Mouse (Mus musculus) neural tube, embryonic 13.5 days (tissue): ENCODE measurements around the gene Pamr1. TPM values are rescaled to one million over a fixed set of nuclear protein-coding genes. Genes with fewer than 3 reads are reported as not detected.

ENCODE experiments used
- ATAC-seq: fragments of 200-750 bp; cut with Nextera tagmentation; 2 replicates; pipeline ENCODE4 v1.8.0; 2017; ENCODE audit warnings: low read depth, mild to moderate bottlenecking, moderate TSS enrichment, moderate library complexity
- H3K27ac ChIP-seq: fragments of 300-500 bp; sonication (generic); replicated peaks from 2 replicates; pipeline ENCODE4 v1.5.1; 2015; ENCODE audit warnings: moderate library complexity, mild to moderate bottlenecking, inconsistent platforms
- H3K27me3 ChIP-seq: fragments of 300-500 bp; sonication (generic); 2 replicates; pipeline ENCODE4 v1.6.1; 2015; ENCODE audit warnings: mild to moderate bottlenecking, inconsistent platforms
- H3K36me3 ChIP-seq: fragments of 300-500 bp; sonication (generic); 2 replicates; pipeline ENCODE4 v1.6.1; 2015; ENCODE audit warnings: mild to moderate bottlenecking, inconsistent platforms
- H3K4me1 ChIP-seq: fragments of 300-500 bp; sonication (generic); replicated peaks from 2 replicates; pipeline ENCODE4 v1.6.1; 2015; ENCODE audit warnings: inconsistent platforms
- H3K4me2 ChIP-seq: fragments of 300-500 bp; sonication (generic); 2 replicates; pipeline ENCODE4 v1.6.1; 2015; ENCODE audit warnings: inconsistent platforms, mild to moderate bottlenecking, moderate library complexity
- H3K4me3 ChIP-seq: fragments of 300-500 bp; sonication (generic); 2 replicates; pipeline ENCODE4 v1.5.1; 2015; ENCODE audit warnings: mild to moderate bottlenecking, inconsistent platforms
- H3K9ac ChIP-seq: fragments of 300-500 bp; sonication (generic); 2 replicates; pipeline ENCODE4 v1.6.1; 2015; ENCODE audit warnings: moderate library complexity, mild to moderate bottlenecking, inconsistent platforms
- H3K9me3 ChIP-seq: fragments of 300-500 bp; sonication (generic); 2 replicates; pipeline ENCODE4 v1.6.1; 2016; ENCODE audit warnings: inconsistent platforms
- WGBS: fragments of 180-500 bp; shearing (Covaris S2); methylation state at CpG from one replicate; pipeline ENCODE4 v1.1.7; 2015; 5-methylcytosine and 5-hydroxymethylcytosine counted together
- polyA plus RNA-seq: library from polyadenylated mRNA; unstranded; fragments of >200 nt; fragmentation: Nextera tagmentation; extraction: Ambion mirVana; gene quantifications from 2 replicates; pipeline ENCODE4 v1.2.1, GENCODE M21; 2015

Pamr1 gene
- polyA plus RNA-seq, 1 experiment from 2014 or later = 6.3 TPM

GRCm38 (mm10) chr2:102551594-102551993 lies 1.8 kb downstream of the Pamr1 start:
- H3K9me3 ChIP-seq = no peaks in the 10 kb centered on the region
- peaks cover 33% of the 10 kb centered on the region for H3K4me1 ChIP-seq
- no peak for ATAC-seq
- no peak overlapping the region for H3K4me2 ChIP-seq
- H3K4me3 ChIP-seq = no peak overlapping the region
- H3K36me3 ChIP-seq = no peaks in the 10 kb centered on the region
- no peak overlapping the region for H3K27ac ChIP-seq
- H3K27me3 ChIP-seq = peaks cover 22% of the 10 kb centered on the region
- H3K9ac ChIP-seq = no peak overlapping the region
- 51% methylated on average over 3 of the region's 3 CpGs for WGBS

- WGBS = 44% methylated on average over 5 of the region's 5 CpGs
- Histone ChIP-seq H3K27ac (no peak overlapping the region), H3K4me1 (peaks cover 33% of the 10 kb centered on the region), H3K4me2 (no peak overlapping the region), H3K36me3 (no peaks in the 10 kb centered on the region), H3K4me3 (no peak overlapping the region), H3K9ac (no peak overlapping the region), H3K27me3 (peaks cover 22% of the 10 kb centered on the region), H3K9me3 (no peaks in the 10 kb centered on the region)
- ATAC-seq = no peak
These were observed 2.3 kb downstream of the Pamr1 start for GRCm38 (mm10) chr2:102552095-102552537.

- no peak overlapping the region for H3K4me3 ChIP-seq
- peaks cover 6% of the 10 kb centered on the region; the same call in 1 of the 2 replicates for H3K4me1 ChIP-seq
- H3K27ac ChIP-seq = no peak overlapping the region
- no peak for ATAC-seq
- no peak overlapping the region for H3K4me2 ChIP-seq
- H3K36me3 ChIP-seq = no peaks in the 10 kb centered on the region
- H3K9ac ChIP-seq = no peak overlapping the region
- H3K9me3 ChIP-seq = no peaks in the 10 kb centered on the region
- WGBS = 81% methylated on average over 4 of the region's 4 CpGs
- H3K27me3 ChIP-seq = no peaks in the 10 kb centered on the region
These were observed 7.3 kb downstream of the Pamr1 start for GRCm38 (mm10) chr2:102557085-102557484.

GRCm38 (mm10) chr2:102558965-102559364 lies 9.2 kb downstream of the Pamr1 start:
- Histone ChIP-seq H3K9ac (no peak overlapping the region), H3K36me3 (no peaks in the 10 kb centered on the region), H3K4me2 (no peak overlapping the region), H3K4me3 (no peak overlapping the region), H3K4me1 (no peaks in the 10 kb centered on the region), H3K27me3 (no peaks in the 10 kb centered on the region), H3K27ac (no peak overlapping the region), H3K9me3 (no peaks in the 10 kb centered on the region)
- WGBS = 81% methylated on average over 12 of the region's 12 CpGs
- no peak for ATAC-seq

- Histone ChIP-seq H3K9me3 (no peaks in the 10 kb centered on the region), H3K4me3 (no peak overlapping the region), H3K27me3 (no peaks in the 10 kb centered on the region), H3K4me2 (no peak overlapping the region), H3K9ac (no peak overlapping the region), H3K27ac (no peak overlapping the region), H3K4me1 (no peaks in the 10 kb centered on the region), H3K36me3 (no peaks in the 10 kb centered on the region)
- WGBS = 61% methylated on average over 1 of the region's 1 CpGs
- no peak for ATAC-seq
These were observed 14.0 kb downstream of the Pamr1 start for GRCm38 (mm10) chr2:102563848-102564247.

GRCm38 (mm10) chr2:102579248-102579647 lies 29.4 kb downstream of the Pamr1 start:
- Histone ChIP-seq H3K36me3 (no peaks in the 10 kb centered on the region), H3K4me2 (no peak overlapping the region), H3K4me3 (no peak overlapping the region), H3K27ac (no peak overlapping the region), H3K27me3 (no peaks in the 10 kb centered on the region), H3K9me3 (no peaks in the 10 kb centered on the region), H3K4me1 (no peaks in the 10 kb centered on the region), H3K9ac (no peak overlapping the region)
- WGBS = 80% methylated on average over 4 of the region's 4 CpGs
- ATAC-seq = no peak

- Histone ChIP-seq H3K27me3 (no peaks in the 10 kb centered on the region), H3K4me2 (no peak overlapping the region), H3K9ac (no peak overlapping the region), H3K36me3 (no peaks in the 10 kb centered on the region), H3K27ac (no peak overlapping the region), H3K4me1 (no peaks in the 10 kb centered on the region), H3K9me3 (no peaks in the 10 kb centered on the region), H3K4me3 (no peak overlapping the region)
- peak; percentile 75; the same call in 1 of the 2 replicates for ATAC-seq
- 40% methylated on average over 2 of the region's 2 CpGs for WGBS
These were observed 40.2 kb downstream of the Pamr1 start for GRCm38 (mm10) chr2:102589977-102590376.

- Histone ChIP-seq H3K36me3 (no peaks in the 10 kb centered on the region), H3K4me2 (no peak overlapping the region), H3K27ac (no peak overlapping the region), H3K9ac (no peak overlapping the region), H3K4me3 (no peak overlapping the region), H3K27me3 (no peaks in the 10 kb centered on the region), H3K9me3 (no peaks in the 10 kb centered on the region), H3K4me1 (peaks cover 8% of the 10 kb centered on the region)
- ATAC-seq = no peak
- 64% methylated on average over 1 of the region's 1 CpGs for WGBS
These were observed 44.7 kb downstream of the Pamr1 start for GRCm38 (mm10) chr2:102594535-102594934.

- Histone ChIP-seq H3K4me3 (no peak overlapping the region), H3K9ac (no peak overlapping the region), H3K4me2 (no peak overlapping the region), H3K36me3 (no peaks in the 10 kb centered on the region), H3K4me1 (peaks cover 13% of the 10 kb centered on the region), H3K27me3 (no peaks in the 10 kb centered on the region), H3K27ac (no peak overlapping the region), H3K9me3 (no peaks in the 10 kb centered on the region)
- no peak for ATAC-seq
- WGBS = 95% methylated on average over 10 of the region's 10 CpGs
These were observed 45.8 kb downstream of the Pamr1 start for GRCm38 (mm10) chr2:102595395-102596130.

- no peaks in the 10 kb centered on the region for H3K9me3 ChIP-seq
- no peak overlapping the region for H3K4me3 ChIP-seq
- WGBS = 41% methylated on average over 2 of the region's 2 CpGs
- H3K4me1 ChIP-seq = peaks cover 13% of the 10 kb centered on the region
- peak; percentile 47; the same call in 1 of the 2 replicates for ATAC-seq
- H3K36me3 ChIP-seq = no peaks in the 10 kb centered on the region
- no peaks in the 10 kb centered on the region for H3K27me3 ChIP-seq
- no peak overlapping the region for H3K27ac ChIP-seq
- 0 out of 2 replicates have a peak overlapping the region, but pooled peaks have one; percentile 22 for H3K9ac ChIP-seq
- H3K4me2 ChIP-seq = no peak overlapping the region
These were observed 49.3 kb downstream of the Pamr1 start for GRCm38 (mm10) chr2:102598911-102599721.

GRCm38 (mm10) chr2:102600516-102600915 lies 50.7 kb downstream of the Pamr1 start:
- 83% methylated on average over 4 of the region's 4 CpGs for WGBS
- Histone ChIP-seq H3K4me2 (no peak overlapping the region), H3K27ac (no peak overlapping the region), H3K36me3 (no peaks in the 10 kb centered on the region), H3K4me3 (no peak overlapping the region), H3K9ac (no peak overlapping the region), H3K9me3 (no peaks in the 10 kb centered on the region), H3K4me1 (peaks cover 13% of the 10 kb centered on the region), H3K27me3 (no peaks in the 10 kb centered on the region)
- ATAC-seq = no peak

GRCm38 (mm10) chr2:102610485-102610884 lies 60.7 kb downstream of the Pamr1 start:
- 95% methylated on average over 4 of the region's 4 CpGs for WGBS
- H3K9me3 ChIP-seq = no peaks in the 10 kb centered on the region
- H3K9ac ChIP-seq = no peak overlapping the region

More at GRCm38 (mm10) chr2:102610485-102610884, 60.7 kb downstream of the Pamr1 start:
- Histone ChIP-seq H3K4me2 (no peak overlapping the region), H3K27ac (no peak overlapping the region), H3K36me3 (no peaks in the 10 kb centered on the region), H3K27me3 (no peaks in the 10 kb centered on the region), H3K4me3 (no peak overlapping the region), H3K4me1 (no peaks in the 10 kb centered on the region)
- ATAC-seq = no peak
